Mouse (Mus musculus) NIH3T3 (cell line): ENCODE measurements at regions not wholly inside any gene's neighbourhood (a gene's known extent, or its start where the extent isn't known, plus 50 kb on each side); places are given as distances from the start of the nearest gene placed in this dataset.

Experiments
- DNase-seq: peaks from one replicate; pipeline ENCODE4 v3.0.0-alpha.2; 2012; ENCODE audit warnings: low read depth

DNA sequence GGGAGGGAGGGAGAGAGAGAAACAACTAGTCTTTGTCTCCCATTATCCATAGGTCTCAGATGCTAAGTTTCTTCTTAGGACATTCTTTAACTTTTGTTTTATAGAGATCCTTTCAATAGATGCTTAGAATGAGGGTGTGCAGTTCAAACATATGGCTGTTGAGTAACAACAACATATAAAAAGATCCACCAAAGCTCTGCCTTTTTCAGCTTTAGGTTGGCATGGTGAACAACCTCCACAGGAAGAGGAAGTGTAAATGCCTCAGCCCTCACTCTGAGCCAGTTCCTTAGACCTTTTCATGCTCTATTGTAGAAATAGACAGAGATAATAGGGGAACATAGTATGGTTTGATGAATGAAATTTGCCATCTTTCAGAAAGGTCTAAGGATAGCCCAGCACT lies 326.0 kb downstream of the Fam84a start:
- no peak for DNase-seq

DNA sequence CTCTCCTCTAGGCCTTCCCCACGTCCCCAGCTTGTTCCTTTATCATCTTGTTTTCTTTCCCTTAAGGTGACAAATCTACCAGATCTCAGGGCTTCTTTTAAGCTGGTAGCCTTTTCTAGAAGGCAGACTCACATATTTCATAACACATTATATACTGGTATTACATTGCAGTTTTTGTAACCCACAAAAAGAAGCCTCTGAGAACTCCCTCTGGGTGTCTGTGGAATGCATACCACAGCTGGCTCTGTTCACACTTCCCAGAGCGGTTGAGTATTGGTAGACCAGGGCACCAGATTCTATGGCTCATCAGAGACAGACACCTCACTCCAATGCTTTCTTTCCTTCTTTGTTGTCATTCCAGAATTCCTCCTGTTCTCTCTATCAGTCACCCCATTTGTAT lies 336.4 kb downstream of the Fam84a start:
- DNase-seq, result no peak

DNA sequence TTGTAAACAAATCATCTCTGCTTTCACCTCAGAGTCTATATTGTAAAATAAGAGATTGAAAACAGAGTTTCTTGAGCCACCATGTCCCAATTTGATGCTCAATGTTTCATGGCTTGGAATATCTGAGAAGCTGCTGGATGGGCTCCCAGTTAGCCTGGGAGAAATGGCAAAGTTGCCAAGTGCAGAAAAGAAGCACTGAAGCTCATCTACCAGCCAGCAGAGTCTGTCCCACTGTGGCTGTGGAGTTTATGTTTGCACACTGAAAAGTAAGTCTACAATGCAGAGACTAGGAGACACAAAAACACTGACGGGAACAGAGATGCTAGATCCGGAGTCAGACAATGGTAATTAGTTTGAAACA lies 341.7 kb downstream of the Fam84a start:
- no peak for DNase-seq

GRCm38 (mm10) chr12:13809291-13810154 lies 342.3 kb downstream of the Fam84a start:
- DNase-seq, result no peak

GRCm38 (mm10) chr12:13779752-13780151 lies 372.1 kb downstream of the Fam84a start:
- DNase-seq, result no peak

GRCm38 (mm10) chr12:13776687-13777086 lies 375.2 kb downstream of the Fam84a start:
- no peak for DNase-seq

GRCm38 (mm10) chr12:13769696-13770095 lies 382.2 kb downstream of the Fam84a start:
- DNase-seq, result no peak

DNA sequence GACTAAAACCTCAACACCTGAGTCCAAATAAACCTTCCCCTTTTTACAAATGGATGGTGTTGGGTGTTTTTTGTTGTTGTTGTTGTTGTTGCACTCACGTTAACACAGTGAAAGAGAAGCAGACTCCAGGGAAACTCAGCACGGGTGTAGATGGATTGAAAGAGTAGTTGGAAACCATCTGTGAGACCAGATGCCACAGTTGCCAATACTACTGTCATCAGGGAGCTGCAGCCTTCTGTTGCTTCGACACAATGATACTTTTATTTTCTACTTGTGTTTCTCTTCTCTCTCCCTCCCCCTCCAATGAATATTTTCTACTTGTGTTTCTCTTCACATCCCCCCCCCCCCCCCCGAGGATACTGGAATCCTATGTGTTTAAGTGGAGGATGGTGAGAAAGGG lies 382.7 kb downstream of the Fam84a start:
- DNase-seq, result no peak

DNA sequence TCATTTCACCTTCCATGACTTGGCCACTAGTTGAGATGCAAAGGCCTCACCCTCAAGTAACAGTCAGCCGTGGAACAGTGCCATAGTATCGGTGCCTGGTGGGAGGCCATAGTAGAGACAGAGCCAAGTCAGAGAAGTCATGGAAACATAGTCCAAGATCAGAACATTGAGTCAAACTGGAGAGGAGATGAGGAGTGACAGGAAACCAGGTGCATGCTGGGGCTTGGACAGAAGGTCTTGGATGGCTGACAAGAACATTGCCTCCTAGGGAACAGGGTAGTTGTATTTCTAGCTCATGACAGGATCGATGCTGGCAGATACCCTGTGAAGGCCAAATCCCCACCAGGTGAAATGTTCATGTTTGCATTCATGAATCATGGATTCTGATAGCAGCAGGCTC lies 385.4 kb downstream of the Fam84a start:
- no peak for DNase-seq

GRCm38 (mm10) chr12:13753878-13754277 lies 398.0 kb downstream of the Fam84a start:
- DNase-seq, result no peak

- no peak for DNase-seq
Measured at GRCm38 (mm10) chr12:13744323-13744931, 407.4 kb downstream of the Fam84a start.

GRCm38 (mm10) chr12:13729901-13730637 lies 421.8 kb downstream of the Fam84a start:
- no peak for DNase-seq

GRCm38 (mm10) chr12:13728986-13729385 lies 422.9 kb downstream of the Fam84a start:
- no peak for DNase-seq

DNA sequence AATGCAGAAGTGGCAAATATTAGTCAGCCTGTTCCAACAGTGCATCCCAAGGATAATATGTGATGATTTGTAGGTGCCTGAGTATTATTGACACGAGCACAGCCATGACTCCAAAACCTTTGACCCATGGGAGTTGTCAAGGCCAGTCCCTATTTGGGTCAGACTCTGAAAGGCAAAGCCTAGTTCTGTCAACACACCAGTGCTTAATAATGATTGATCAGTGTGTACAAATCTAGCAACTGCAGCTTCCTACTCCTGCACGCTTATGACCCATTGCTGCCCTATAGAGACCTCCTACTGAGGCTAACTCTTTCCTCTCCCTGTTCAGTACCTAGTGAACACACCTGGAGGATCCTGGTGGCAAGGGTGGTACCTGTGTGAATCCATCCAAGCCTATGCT lies 427.3 kb downstream of the Fam84a start:
- DNase-seq, result no peak

GRCm38 (mm10) chr12:13709806-13710205 lies 440.9 kb downstream of the Nbas start:
- no peak for DNase-seq

- DNase-seq, result peak; percentile 2
Measured at GRCm38 (mm10) chr12:13707747-13708146, 438.8 kb downstream of the Nbas start.

DNA sequence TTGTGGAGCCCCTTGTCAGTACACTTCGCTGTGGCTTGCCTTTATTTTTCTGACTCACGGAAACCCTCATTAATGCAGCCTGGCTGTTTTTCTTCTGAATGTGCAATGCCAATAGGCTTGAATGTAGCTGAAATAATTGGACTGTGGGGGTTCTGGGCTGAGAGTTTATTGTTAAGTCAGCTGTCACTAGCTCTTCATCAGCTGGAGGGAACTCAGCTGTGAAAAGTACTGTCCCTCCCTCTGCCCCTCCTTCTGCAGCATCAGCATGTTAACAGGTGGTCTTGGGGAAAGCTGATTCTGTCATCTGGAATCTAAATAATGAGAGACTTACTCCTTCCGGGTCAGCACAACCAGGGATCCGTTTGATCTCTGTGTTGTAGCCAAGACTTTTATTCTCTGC lies 437.6 kb downstream of the Nbas start:
- no peak for DNase-seq

- DNase-seq, result no peak
Measured at GRCm38 (mm10) chr12:13703604-13704003, 434.7 kb downstream of the Nbas start.

DNA sequence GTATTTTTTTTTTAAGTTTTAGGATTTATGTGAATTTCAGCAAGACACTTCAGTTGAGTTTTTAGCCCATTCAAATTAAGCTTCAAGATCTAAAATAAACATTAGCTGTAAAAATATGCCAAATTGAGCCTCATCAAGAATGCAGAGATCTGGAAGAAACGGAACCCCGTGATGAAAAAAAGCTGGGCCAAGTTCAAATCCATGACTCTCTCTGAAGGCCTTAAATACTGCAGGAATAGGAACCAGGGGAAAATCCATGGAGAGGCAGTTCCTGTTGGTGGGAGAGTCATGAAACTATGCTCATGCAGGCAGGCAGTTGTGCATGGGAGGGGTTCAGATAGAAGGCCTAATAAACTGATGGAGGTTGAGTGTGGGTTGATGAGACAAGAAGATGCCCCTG lies 430.9 kb downstream of the Nbas start:
- no peak for DNase-seq

DNA sequence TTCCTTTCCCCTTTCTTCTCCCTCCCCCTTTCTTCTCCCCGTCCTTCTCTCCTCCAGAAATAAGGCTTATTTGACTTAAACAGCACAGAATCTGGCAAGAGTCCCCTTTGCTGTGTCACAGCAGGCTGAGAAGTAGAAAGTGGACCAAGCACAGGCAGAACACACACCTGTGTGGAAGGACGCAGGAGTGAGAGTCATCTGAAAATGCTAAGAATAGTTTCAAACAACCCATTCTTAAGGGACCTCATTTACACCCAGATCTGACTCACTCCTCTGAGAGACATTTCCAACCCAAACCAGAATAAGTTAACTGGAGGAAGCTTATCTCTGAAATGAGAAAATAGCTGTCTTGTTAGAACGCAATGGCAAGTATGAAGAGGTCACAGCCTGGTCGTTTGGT lies 429.9 kb downstream of the Nbas start:
- no peak for DNase-seq

DNA sequence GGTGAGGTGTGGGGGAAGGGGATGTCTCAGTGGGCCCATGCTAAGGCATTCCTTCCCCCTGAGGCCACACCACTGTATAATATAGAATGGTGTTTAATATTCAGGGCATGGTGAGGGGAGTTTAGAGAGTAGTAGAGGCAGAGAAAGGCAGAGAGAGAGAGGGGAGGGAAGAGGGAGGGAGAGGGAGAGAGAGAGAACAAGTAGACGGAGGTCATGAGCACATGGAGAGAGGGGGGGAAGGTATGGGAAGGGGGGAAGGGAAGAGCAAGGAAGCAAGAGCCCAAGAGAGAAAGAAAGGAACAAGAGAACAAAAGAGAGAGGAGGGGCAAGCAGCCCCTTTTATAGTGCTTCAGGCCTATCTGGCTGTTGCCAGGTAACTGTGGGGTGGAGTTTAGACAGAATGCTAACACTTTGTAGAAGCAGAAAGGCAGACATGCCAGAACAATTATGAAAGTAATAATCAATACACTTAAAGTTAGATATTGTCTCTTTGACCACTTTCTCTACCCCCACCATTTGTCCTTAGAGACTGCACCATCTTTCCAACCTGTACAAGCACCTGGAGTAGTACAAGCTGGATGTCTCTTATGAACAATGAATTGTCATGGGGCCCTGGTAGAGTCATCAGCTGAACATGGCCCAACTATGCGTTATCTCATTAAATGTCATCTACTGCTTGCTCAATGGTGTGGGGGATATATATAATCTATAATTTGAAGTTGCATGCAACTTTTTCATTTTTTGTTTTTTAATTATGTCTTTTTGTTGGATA lies 422.6 kb downstream of the Nbas start:
- DNase-seq, result no peak

- no peak for DNase-seq
Measured at GRCm38 (mm10) chr12:13677266-13677665, 408.3 kb downstream of the Nbas start.
